Mouse (Mus musculus): ENCODE measurements at regions not wholly inside any gene's neighbourhood (a gene's known extent, or its start where the extent isn't known, plus 50 kb on each side); places are given as distances from the start of the nearest gene placed in this dataset.

GRCm38 (mm10) chr4:4708261-4708660 is 84.9 kb downstream of the Impad1 start:
- H3K27ac ChIP-seq (replicated peaks), result no peak overlapping the region
- H3K4me3 ChIP-seq, result no peak overlapping the region
- no peaks in the 10 kb centered on the region for H3K9me3 ChIP-seq
- 46% methylated on average over 3 of the region's 3 CpGs for WGBS
- H3K27me3 ChIP-seq (replicated peaks; ENCODE audit: low read depth, poor library complexity, severe bottlenecking), result no peaks in the 10 kb centered on the region
- H3K4me1 ChIP-seq, result no peaks in the 10 kb centered on the region
- DNase-seq (ENCODE audit: low spot score), result no peak
- H3K36me3 ChIP-seq (replicated peaks), result no peaks in the 10 kb centered on the region

- Histone ChIP-seq H3K4me1 (no peaks in the 10 kb centered on the region), H3K4me3 (no peak overlapping the region), H3K27me3 (replicated peaks; ENCODE audit: low read depth, poor library complexity, severe bottlenecking) (no peaks in the 10 kb centered on the region), H3K9me3 (no peaks in the 10 kb centered on the region), H3K36me3 (replicated peaks) (no peaks in the 10 kb centered on the region), H3K27ac (replicated peaks) (no peak overlapping the region)
- no peak for DNase-seq (ENCODE audit: low spot score)
- 82% methylated on average over 2 of the region's 2 CpGs for WGBS
These were observed 94.1 kb downstream of the Impad1 start for GRCm38 (mm10) chr4:4699102-4699501.

GRCm38 (mm10) chr4:4695413-4695812 is 97.7 kb downstream of the Impad1 start:
- no peaks in the 10 kb centered on the region for H3K4me1 ChIP-seq
- no peaks in the 10 kb centered on the region for H3K36me3 ChIP-seq (replicated peaks)
- 76% methylated on average over 1 of the region's 1 CpGs for WGBS
- no peak overlapping the region for H3K4me3 ChIP-seq
- no peaks in the 10 kb centered on the region for H3K27me3 ChIP-seq (replicated peaks; ENCODE audit: low read depth, poor library complexity, severe bottlenecking)
- no peak for DNase-seq (ENCODE audit: low spot score)
- no peak overlapping the region for H3K27ac ChIP-seq (replicated peaks)
- H3K9me3 ChIP-seq, result no peaks in the 10 kb centered on the region

DNA sequence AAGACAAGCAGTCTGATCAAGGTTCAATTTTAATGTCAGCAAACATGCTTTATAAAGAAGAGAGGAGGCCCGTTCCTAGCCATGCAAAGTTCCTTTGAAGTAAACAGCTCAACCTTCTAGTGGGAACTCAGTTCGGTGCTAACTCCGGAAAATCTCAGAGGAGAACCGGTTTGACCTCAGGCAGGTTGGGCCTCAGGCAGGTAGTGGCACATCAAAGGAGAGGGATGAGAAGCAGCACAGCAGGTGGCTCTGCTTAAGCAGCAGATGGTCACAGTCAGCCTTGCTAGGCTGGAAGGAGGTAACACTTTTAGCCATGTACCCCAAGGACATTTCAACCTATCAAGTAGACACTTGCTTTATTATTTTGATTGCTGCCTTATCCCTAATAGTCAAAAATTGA is 106.2 kb downstream of the Impad1 start:
- 23% methylated on average over 4 of the region's 4 CpGs for WGBS
- H3K9me3 ChIP-seq, result no peaks in the 10 kb centered on the region
- no peak for DNase-seq (ENCODE audit: low spot score)
- no peak overlapping the region for H3K4me3 ChIP-seq
- no peaks in the 10 kb centered on the region for H3K36me3 ChIP-seq (replicated peaks)
- no peaks in the 10 kb centered on the region for H3K4me1 ChIP-seq
- no peak overlapping the region for H3K27ac ChIP-seq (replicated peaks)
- H3K27me3 ChIP-seq (replicated peaks; ENCODE audit: low read depth, poor library complexity, severe bottlenecking), result no peaks in the 10 kb centered on the region

DNA sequence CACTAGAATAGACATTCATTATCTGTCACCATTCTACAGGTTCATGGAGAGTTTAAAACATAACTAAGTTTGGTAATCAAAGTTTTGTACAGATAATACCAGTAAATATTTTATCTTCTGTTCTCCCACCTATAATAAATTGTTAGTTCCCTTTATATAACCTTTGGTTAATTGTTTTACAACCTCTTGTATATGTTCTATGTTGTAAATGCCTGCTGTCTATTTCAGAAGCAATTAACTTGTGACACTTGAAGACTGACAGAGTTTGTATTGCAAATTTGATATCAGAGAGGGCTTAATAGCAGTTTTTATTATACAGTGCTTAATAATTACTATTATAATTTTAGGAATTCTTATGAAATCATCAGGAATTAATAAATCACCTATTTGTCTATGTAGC is 118.5 kb downstream of the Impad1 start:
- Histone ChIP-seq H3K27ac (replicated peaks) (no peak overlapping the region), H3K4me1 (no peaks in the 10 kb centered on the region), H3K4me3 (no peak overlapping the region), H3K9me3 (no peaks in the 10 kb centered on the region), H3K36me3 (replicated peaks) (no peaks in the 10 kb centered on the region), H3K27me3 (replicated peaks; ENCODE audit: low read depth, poor library complexity, severe bottlenecking) (no peaks in the 10 kb centered on the region)
- no peak for DNase-seq (ENCODE audit: low spot score)

DNA sequence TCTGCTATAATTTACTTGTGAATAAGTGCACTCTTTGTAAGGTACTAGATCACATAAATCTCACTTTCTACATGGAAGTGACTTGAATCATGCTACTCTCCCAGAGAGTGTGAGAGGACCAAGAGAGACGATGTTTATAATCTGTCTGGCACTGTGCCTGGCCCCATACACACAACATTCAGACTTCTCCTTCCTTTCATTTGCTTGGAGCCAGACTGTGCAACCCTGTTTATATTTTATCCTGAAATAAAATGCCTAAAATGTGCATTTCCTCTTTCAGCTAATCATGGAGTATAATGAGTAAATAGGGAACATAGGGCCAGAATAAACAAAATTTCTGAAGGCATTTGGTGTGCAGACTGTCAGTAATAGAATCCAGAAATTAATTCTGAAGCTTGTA is 142.9 kb downstream of the Impad1 start:
- WGBS, result 78% methylated on average over 1 of the region's 1 CpGs
- Histone ChIP-seq H3K27me3 (replicated peaks; ENCODE audit: low read depth, poor library complexity, severe bottlenecking) (no peaks in the 10 kb centered on the region), H3K27ac (replicated peaks) (no peak overlapping the region), H3K9me3 (0 out of 2 replicates have a peak, but pooled peaks cover 3% of the 10 kb centered on the region), H3K4me1 (no peaks in the 10 kb centered on the region), H3K4me3 (no peak overlapping the region), H3K36me3 (replicated peaks) (no peaks in the 10 kb centered on the region)
- DNase-seq (ENCODE audit: low spot score), result no peak

DNA sequence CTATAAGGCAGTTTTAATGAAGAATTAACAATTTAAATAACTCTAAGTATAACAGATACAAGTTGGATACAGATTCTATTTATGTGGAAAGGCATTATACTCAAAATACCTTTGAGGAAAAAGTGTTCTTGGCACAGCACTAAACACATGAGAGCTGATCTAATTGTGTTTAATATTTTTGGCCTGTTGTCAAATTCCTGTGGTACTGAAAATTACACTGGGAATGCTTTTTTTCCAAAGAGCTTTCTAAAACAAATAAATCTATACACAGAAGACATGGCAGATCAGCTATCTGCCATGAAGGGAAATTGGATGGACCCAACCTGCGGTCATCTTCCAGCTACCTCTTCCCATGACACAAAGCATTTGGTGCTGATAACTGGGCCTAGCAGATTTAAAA is 147.9 kb downstream of the Impad1 start:
- Histone ChIP-seq H3K4me3 (no peak overlapping the region), H3K27me3 (replicated peaks; ENCODE audit: low read depth, poor library complexity, severe bottlenecking) (no peaks in the 10 kb centered on the region), H3K27ac (replicated peaks) (no peak overlapping the region), H3K9me3 (no peaks in the 10 kb centered on the region), H3K4me1 (no peaks in the 10 kb centered on the region), H3K36me3 (replicated peaks) (no peaks in the 10 kb centered on the region)
- 91% methylated on average over 1 of the region's 1 CpGs for WGBS
- DNase-seq (ENCODE audit: low spot score), result no peak

DNA sequence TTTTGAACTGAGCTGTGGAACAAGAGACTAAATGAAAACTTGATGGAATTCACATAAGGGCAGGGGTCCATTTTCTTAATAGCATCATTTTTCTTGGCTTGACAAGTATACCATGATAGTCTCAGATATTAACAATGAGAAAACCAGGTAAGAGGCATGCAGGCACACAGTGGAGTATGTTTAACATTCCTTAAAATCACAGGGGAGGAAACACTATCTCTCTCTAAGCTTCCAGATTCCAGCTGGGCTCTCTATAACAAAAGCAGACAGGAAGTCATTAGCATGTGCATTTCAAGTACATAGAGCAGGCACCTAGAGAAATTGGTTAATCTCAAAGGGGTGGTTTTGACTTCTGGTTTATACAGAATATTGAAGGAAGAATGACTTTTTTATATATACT is 156.9 kb downstream of the Impad1 start:
- no peaks in the 10 kb centered on the region for H3K9me3 ChIP-seq
- H3K4me3 ChIP-seq, result no peak overlapping the region
- H3K27ac ChIP-seq (replicated peaks), result no peak overlapping the region
- H3K36me3 ChIP-seq (replicated peaks), result no peaks in the 10 kb centered on the region
- H3K4me1 ChIP-seq, result peaks cover 24% of the 10 kb centered on the region
- DNase-seq (ENCODE audit: low spot score), result no peak
- H3K27me3 ChIP-seq (replicated peaks; ENCODE audit: low read depth, poor library complexity, severe bottlenecking), result no peaks in the 10 kb centered on the region

DNA sequence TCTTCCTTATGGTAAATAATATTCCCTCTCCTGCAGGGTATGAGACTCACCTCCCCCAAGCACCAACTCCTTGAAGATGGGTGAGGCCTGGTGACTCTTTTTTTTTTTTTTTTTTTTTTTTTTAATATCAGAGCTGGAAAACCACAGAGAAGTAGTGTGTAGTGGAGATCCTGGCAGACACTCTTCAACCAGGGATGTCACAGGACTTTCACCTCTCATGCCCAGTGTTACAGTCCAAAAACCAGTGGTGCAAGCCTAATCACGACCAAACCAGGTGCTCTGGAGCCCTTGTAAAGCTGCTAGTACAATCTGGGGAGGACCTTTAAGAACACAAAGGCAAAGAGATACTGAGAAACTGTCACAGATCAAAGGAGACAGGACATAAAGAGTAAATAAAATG is 157.3 kb downstream of the Impad1 start:
- H3K27me3 ChIP-seq (replicated peaks; ENCODE audit: low read depth, poor library complexity, severe bottlenecking), result no peaks in the 10 kb centered on the region
- DNase-seq (ENCODE audit: low spot score), result no peak
- no peaks in the 10 kb centered on the region for H3K36me3 ChIP-seq (replicated peaks)
- peaks cover 24% of the 10 kb centered on the region for H3K4me1 ChIP-seq
- no peak overlapping the region for H3K27ac ChIP-seq (replicated peaks)
- H3K9me3 ChIP-seq, result no peaks in the 10 kb centered on the region
- 36% methylated on average over 1 of the region's 1 CpGs for WGBS
- no peak overlapping the region for H3K4me3 ChIP-seq

GRCm38 (mm10) chr4:4635338-4635737 is 157.8 kb downstream of the Impad1 start:
- H3K4me3 ChIP-seq, result no peak overlapping the region
- peaks cover 24% of the 10 kb centered on the region for H3K4me1 ChIP-seq
- no peak overlapping the region for H3K27ac ChIP-seq (replicated peaks)
- peak; percentile 23 for DNase-seq (ENCODE audit: low spot score)
- H3K9me3 ChIP-seq, result no peaks in the 10 kb centered on the region
- no peaks in the 10 kb centered on the region for H3K27me3 ChIP-seq (replicated peaks; ENCODE audit: low read depth, poor library complexity, severe bottlenecking)
- 44% methylated on average over 6 of the region's 6 CpGs for WGBS
- no peaks in the 10 kb centered on the region for H3K36me3 ChIP-seq (replicated peaks)

GRCm38 (mm10) chr4:4634646-4635045 is 158.5 kb downstream of the Impad1 start:
- no peaks in the 10 kb centered on the region for H3K36me3 ChIP-seq (replicated peaks)
- DNase-seq (ENCODE audit: low spot score), result no peak
- no peak overlapping the region for H3K27ac ChIP-seq (replicated peaks)
- H3K27me3 ChIP-seq (replicated peaks; ENCODE audit: low read depth, poor library complexity, severe bottlenecking), result no peaks in the 10 kb centered on the region
- 37% methylated on average over 3 of the region's 3 CpGs for WGBS
- H3K4me3 ChIP-seq, result no peak overlapping the region
- H3K4me1 ChIP-seq, result peaks cover 24% of the 10 kb centered on the region
- no peaks in the 10 kb centered on the region for H3K9me3 ChIP-seq

DNA sequence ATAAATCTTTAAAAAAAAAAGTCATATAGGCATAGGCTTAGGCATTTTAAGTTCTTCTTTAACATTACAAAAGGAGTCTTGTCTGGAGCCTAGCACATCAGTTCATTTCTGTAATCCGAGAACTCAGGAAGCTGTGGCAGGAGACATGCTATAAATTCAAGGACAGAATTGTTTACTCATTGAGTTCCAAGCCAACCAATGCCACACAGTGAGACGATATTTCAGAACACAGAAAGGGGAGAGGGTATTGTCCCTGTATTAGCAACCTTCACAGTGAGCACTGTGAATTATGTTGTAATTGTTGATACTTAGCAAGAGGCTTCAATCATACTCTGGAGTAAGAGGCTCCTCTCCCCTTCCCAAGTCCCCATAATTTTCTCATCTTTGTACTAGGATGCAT is 162.4 kb downstream of the Impad1 start:
- no peak for DNase-seq (ENCODE audit: low spot score)
- Histone ChIP-seq H3K4me3 (no peak overlapping the region), H3K27ac (replicated peaks) (no peak overlapping the region), H3K27me3 (replicated peaks; ENCODE audit: low read depth, poor library complexity, severe bottlenecking) (no peaks in the 10 kb centered on the region), H3K4me1 (peaks cover 13% of the 10 kb centered on the region), H3K9me3 (no peaks in the 10 kb centered on the region), H3K36me3 (replicated peaks) (no peaks in the 10 kb centered on the region)
- WGBS, result 53% methylated on average over 2 of the region's 2 CpGs

DNA sequence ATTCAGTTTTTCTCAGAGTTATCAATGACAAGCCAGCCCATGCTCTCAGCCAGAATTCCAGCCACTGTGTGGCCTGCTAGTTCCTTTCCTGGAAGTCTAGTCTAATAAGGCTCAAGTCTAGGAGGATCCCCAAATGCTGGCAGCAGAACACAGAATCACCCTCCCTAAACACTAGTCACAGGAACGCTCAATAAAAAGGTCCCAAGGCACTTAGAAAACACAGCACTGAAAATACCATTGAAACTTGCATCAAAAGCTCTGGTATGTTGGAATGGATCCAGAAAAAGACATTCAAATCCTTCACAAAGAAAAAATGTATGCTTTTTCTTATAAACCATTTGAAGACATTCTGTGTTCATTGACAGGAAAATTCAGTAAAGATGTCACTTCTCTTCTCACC is 163.9 kb downstream of the Impad1 start:
- no peaks in the 10 kb centered on the region for H3K27me3 ChIP-seq (replicated peaks; ENCODE audit: low read depth, poor library complexity, severe bottlenecking)
- no peak for DNase-seq (ENCODE audit: low spot score)
- H3K9me3 ChIP-seq, result no peaks in the 10 kb centered on the region
- no peak overlapping the region for H3K4me3 ChIP-seq
- no peaks in the 10 kb centered on the region for H3K36me3 ChIP-seq (replicated peaks)
- WGBS, result 83% methylated on average over 1 of the region's 1 CpGs
- H3K4me1 ChIP-seq, result no peaks in the 10 kb centered on the region
- H3K27ac ChIP-seq (replicated peaks), result no peak overlapping the region

- Histone ChIP-seq H3K4me3 (no peak overlapping the region), H3K27ac (replicated peaks) (no peak overlapping the region), H3K4me1 (no peaks in the 10 kb centered on the region), H3K9me3 (no peaks in the 10 kb centered on the region), H3K27me3 (replicated peaks; ENCODE audit: low read depth, poor library complexity, severe bottlenecking) (no peaks in the 10 kb centered on the region), H3K36me3 (replicated peaks) (no peaks in the 10 kb centered on the region)
- WGBS, result 75% methylated on average over 3 of the region's 3 CpGs
- no peak for DNase-seq (ENCODE audit: low spot score)
These were observed 169.3 kb downstream of the Impad1 start for GRCm38 (mm10) chr4:4623840-4624239.

Measured in embryonic facial prominence, embryonic 10.5 days (tissue).